Mouse (Mus musculus) thymus, postnatal 14 days (tissue): ENCODE results near the gene Kmt2a.
"Not testable (repeated sequence)": the region's sequence is repeated elsewhere in the genome, so short reads cannot be mapped to it uniquely, and the experiment has no call there.

Source experiments
- DNase-seq: peaks from one replicate; pipeline ENCODE4 v3.0.0; 2021

Kmt2a gene

GRCm38 (mm10) chr9:44810316-44810715 lies 70.8 kb downstream of the Kmt2a start:
- DNase-seq = no peak

- DNase-seq = no peak
Observed at GRCm38 (mm10) chr9:44807778-44808177, 73.3 kb downstream of the Kmt2a start.

GRCm38 (mm10) chr9:44807141-44807540 lies 74.0 kb downstream of the Kmt2a start:
- DNase-seq = no peak

- no peak for DNase-seq
Observed at GRCm38 (mm10) chr9:44805536-44805935, 75.6 kb downstream of the Kmt2a start.

GRCm38 (mm10) chr9:44804678-44805077 lies 76.4 kb downstream of the Kmt2a start:
- DNase-seq = no peak

- no peak for DNase-seq
Observed at GRCm38 (mm10) chr9:44802808-44803450, 78.2 kb downstream of the Kmt2a start, which contains the start of gene Ttc36. Gene Ttc36, minus strand, starts transcription at chr9:44803072.

- no peak for DNase-seq
Observed at GRCm38 (mm10) chr9:44801669-44802068, 79.4 kb downstream of the Kmt2a start.

GRCm38 (mm10) chr9:44799958-44800324 lies 81.2 kb downstream of the Kmt2a start:
- DNase-seq = no peak

DNA sequence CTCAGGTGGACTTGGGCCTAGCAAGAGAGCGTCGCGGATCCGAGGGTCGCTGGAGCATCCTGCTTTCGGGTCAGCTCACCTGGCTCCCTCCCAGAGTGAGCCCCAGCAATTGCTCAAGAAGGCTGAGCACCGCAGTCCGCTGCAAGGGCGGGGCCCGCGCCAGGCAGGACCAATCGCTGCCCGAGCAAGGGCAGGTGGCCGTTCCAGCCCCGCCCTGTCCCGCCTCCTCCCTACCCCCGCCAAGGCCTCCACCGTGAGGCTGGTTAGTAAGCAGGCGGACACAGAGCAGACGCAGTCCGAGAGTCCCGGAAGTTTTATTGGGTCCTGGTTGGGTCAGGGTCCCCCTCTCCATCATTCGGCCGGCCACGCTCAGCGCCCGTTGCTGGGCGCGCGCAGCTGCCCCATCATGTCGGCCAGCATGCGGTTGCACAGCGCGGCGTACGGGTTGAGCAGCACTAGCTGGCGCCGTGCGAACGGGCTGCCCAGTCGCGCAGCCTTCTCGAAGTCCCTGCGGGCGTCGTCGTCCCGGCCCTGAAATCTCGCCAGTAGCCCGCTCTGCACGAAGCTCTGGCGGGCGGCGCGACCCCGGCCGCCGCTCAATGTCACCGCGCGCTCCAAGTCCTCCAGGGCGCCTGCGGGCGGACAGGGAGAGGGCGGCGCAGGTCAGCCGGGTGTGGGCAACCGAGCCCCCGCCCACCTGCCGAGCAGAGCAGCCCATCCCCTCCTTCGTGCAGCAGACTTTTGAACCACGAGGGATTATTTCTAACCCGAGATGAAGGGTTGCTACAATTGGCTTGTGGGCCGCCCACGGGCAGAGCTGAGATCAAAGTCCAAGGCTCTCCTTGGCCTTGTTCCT lies 81.8 kb downstream of the Kmt2a start, which contains the start of gene Tmem25:
Gene Tmem25, minus strand, starts transcription at position 206 of the 856 bp plus-strand sequence.
- peak; percentile 73 for DNase-seq

DNA sequence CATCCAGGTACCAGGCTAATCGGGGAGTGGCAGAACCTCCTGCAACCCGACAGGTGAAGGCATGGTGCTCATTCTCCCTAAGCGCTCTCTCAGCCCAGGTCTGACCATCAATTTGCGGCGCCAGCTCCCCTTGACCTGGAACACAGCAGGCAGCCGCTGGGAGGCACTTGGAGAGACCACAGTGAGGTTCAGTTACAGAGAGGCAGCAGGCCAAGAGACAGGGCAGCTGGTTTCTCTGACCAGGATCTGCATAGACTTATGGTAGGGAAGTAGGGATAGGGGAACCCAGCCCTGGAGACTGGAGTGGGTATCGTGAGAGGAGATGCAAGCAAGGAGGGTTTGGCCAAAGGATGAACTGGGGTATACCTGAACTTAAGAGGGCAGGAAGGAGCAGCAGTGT lies 82.8 kb downstream of the Kmt2a start:
- no peak for DNase-seq

DNA sequence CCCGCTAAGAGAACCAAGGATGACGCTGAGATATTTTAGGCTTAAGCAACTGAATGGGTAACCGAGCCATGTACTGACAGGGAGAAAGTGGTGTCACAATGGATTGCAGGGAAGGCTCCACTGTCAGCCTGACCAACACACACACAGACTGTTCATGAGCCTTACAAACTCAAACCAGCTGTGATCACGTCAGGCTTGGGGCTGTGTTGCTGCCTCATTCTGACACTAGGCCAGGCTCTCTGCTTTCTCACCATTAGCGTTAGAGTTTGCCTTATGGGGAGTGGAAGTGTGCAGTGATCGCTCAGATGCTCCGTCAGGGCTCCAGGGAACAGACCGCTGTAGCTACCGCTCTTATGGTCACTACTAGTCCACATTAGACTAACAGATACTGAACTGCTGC lies 88.3 kb downstream of the Kmt2a start:
- no peak for DNase-seq

GRCm38 (mm10) chr9:44772750-44773651 lies 108.1 kb downstream of the Kmt2a start:
- peak; percentile 94 for DNase-seq

DNA sequence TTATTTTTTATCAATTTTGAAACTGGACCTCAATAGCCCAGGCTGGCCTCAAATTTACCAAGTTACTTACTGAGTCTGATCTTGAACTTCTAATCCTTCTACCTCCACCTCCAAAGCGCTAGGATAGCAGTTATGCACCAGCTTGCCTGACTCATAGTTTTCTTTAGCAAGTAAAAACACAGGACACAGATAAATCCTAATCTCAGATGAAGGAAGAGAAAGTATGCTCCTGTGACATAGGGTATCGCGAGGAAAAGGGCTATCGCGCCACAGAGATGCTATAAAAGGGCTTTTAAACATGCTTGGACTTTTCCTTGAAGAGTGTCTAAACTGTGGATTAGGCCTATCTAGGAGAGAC lies 108.7 kb downstream of the Kmt2a start:
- no peak for DNase-seq

DNA sequence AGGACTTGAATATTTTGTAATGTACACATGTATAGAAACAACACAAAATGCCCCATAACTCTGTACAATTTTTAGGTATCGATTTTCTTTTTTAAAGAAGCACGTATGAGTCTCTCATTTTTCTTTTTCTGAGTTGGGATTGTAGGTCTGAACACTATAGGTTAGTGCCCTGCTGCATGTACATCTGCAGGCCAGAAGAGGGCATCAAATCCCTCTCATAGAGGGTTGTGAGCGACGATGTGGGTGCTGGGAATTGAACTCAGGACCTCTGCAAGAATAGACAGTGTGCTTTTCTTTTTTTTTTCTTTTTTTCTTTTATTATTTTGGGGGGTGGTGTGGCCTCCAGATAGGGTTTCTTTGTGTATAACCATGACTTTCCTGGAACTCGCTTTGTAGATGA lies 109.7 kb downstream of the Kmt2a start:
- DNase-seq = no peak

DNA sequence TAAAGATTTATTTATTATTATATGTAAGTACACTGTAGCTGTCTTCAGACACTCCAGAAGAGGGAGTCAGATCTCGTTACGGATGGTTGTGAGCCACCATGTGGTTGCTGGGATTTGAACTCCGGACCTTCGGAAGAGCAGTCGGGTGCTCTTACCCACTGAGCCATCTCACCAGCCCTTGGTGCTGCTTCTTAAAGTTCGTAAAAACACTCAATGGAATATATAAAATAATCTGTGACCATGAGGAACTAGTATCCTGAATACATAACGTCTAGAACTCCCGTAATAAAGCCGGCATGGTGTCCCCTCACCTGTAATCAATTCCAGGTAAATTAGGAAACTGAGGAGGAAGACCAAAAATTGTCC lies 113.1 kb downstream of the Kmt2a start:
- DNase-seq = not testable (repeated sequence)

- peak; percentile 85 for DNase-seq
Observed at GRCm38 (mm10) chr9:44767101-44768028, 113.7 kb downstream of the Kmt2a start, which contains the start of the genes Arcn1 and Ift46. Gene Arcn1, minus strand, starts transcription at chr9:44767845. Gene Ift46, plus strand, starts transcription at chr9:44767908.

DNA sequence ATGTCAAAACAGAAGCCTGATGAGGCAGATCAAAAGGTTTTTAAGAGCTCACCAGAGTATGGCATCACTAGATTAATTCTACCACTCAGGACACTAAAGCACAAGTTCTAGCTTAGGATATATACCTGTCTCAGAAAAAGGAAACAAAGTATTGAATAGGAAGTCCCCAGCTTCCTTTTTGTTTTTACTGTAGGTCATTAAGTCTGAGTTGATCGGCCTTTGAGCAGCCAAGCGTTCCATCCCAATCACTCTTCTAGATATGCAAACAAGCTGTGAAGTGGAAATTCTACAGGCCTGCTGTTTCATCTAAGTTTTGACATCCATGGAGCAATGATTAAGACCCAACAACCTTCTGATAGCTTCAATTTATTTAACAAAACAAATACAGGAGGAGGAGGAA lies 120.2 kb downstream of the Kmt2a start:
- DNase-seq = no peak
